Mouse (Mus musculus): ENCODE data around the gene Pdk2.

DNA sequence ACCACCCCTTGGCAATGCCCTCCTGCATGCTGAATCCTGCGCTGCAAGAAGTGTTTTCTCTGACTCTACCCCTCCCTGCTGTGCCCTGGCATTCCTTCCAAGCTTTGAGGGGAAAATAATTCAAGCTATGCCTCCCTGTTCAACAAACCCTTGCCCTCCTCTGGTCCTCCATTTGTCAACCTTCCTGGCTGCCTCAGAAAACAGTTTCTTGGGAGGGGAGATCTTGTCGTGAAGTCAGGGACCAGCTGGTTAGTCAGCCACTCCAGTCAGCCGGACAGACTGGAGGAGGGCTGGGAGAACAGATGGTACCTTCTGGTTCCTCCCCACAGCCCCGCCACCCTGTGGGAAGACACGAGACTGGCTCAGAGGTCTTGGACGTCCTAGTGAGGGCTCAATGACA lies 3.8 kb downstream of the Pdk2 start:
- TF ChIP-seq CHD2 (IDR thresholded peaks at IDR 0.05; ENCODE audit: low read depth, low read length) (no peak), ZC3H11A (IDR thresholded peaks at IDR 0.05; ENCODE audit: borderline replicate concordance, low read depth, low read length) (no peak), MAFK (IDR thresholded peaks at IDR 0.05; ENCODE audit: insufficient read depth, low read depth, low read length) (no peak), HCFC1 (IDR thresholded peaks at IDR 0.05; ENCODE audit: borderline replicate concordance, insufficient read depth, low read length) (no peak), ZNF384 (IDR thresholded peaks at IDR 0.05; ENCODE audit: low read depth, low read length) (no peak)
